Mouse (Mus musculus): ENCODE results near the gene Slamf6. TPM values are rescaled to one million over a fixed set of nuclear protein-coding genes. Genes with fewer than 3 reads are reported as not detected.
"Not testable (repeated sequence)": the region's sequence is repeated elsewhere in the genome, so short reads cannot be mapped to it uniquely, and the experiment has no call there.

Slamf6 gene
- total RNA-seq, 2 experiments from 2014 or later = 1.8 to 2.6 TPM

DNA sequence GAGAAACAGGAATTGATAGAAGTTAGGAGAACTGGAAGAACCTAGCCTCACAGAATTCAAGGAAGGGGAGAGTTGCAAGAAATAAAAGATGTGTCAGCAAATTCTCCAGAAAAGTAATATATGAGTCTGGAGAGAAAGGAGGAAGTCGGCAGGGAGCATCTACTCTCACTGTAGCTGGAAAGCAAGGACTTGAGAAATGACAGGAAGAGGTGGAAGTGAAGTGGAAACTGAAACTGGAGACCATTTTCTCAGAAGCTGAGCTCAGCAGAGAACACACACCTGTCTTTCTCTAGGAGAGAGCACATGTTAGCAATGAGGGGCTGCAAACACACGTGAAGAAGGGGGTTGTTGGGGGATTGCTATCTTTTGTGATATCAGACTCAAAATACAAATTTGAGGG lies 40.1 kb downstream of the Slamf6 start:
- no peak for DNase-seq

- no peak for DNase-seq
Measured at GRCm38 (mm10) chr1:171960726-171961125, 43.4 kb downstream of the Slamf6 start.

DNA sequence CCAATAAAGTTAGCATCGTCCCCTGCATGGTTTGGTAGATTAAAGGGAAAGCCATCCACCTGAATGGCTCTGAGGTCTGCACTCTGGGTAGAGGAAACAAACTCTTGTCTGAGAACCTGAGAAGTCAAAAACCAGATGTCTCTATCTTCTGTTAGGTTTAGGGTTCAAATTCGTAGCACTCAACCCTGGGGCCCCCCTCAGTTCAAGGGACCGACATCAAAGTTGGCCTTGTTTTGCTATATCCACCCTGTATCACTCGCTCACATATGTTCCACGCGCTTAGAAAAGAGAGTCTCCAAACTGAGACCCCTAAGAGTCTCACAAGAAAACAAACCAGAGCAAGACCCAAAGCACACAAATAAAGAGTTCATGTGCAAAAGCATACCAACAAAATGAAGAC lies 44.4 kb downstream of the Slamf6 start:
- DNase-seq = no peak

DNA sequence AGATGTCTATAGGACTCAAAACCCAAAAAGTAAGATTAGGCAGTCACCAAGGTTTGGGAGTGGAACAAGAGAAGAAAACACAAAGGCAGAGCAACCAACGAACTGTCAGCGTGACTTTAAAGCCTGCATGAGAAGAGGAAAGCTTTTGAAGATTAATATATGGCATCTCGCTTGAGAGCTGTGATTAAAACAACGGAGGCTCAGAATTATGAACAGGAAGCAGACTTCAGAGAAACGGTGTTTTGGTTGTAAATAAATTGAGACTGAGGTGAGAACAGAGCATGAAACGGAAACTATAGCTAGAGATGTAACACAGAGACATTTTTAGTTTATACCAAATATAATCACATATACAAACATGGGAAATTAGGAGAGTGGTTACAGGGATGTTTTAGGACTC lies 46.3 kb downstream of the Slamf6 start:
- no peak for DNase-seq

DNA sequence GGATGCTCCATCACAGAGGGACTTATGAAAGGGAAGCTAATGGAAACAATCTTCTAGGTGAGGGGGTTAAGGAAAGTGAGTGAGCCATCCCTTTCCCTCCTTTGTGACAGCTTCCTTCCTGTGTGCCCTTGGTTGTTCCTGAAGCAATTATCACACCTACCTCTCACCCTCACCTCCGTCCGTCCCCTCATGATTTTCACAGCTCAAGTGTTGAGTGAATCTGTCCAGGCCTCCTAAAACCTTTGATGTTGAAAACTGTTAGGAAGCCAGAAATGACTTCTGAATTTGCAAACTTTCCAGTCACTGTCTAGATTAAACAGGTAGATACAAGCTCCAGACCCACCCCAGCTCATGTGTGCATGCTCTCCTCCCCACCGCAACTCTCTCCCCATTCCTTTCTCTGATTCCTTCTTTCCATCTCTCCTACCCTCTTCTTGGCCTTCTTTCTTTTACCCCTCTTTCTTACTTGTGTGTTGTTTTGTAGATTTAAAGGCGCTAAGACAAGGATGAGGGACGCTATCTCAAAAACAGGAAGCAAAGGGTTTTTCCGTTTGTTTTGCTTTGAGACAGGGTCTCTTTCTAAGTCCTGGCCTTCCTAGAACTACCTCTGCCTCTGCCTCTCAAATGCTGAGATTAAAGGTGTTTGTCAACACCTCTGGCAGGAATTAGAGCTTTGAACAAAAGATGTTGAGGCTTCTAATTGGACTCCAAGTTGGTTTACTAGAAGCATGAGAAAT lies 48.9 kb downstream of the Slamf6 start:
- no peak for DNase-seq

- DNase-seq = no peak
Measured at GRCm38 (mm10) chr1:171969221-171969620, 51.9 kb downstream of the Slamf6 start.

GRCm38 (mm10) chr1:171970854-171971586 lies 53.7 kb downstream of the Slamf6 start:
- no peak for DNase-seq

DNA sequence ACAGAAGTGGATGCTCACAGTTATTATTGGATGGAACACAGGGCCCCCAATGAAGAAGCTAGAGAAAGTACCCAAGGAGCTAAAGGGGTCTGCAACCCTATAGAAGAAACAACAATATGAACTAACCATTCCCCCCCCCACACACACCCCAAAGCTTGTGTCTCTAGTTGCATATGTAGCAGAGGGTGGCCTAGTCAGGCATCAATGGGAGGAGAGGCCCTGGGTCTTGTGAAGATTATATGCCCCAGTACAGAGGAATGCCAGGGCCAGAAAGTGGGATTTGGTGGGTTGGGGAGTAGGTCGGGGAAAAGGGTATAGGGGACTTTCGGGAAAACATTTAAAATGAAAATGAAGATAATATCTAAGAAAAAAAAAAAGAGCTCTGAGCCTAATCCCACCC lies 57.0 kb downstream of the Slamf6 start:
- DNase-seq = not testable (repeated sequence)

DNA sequence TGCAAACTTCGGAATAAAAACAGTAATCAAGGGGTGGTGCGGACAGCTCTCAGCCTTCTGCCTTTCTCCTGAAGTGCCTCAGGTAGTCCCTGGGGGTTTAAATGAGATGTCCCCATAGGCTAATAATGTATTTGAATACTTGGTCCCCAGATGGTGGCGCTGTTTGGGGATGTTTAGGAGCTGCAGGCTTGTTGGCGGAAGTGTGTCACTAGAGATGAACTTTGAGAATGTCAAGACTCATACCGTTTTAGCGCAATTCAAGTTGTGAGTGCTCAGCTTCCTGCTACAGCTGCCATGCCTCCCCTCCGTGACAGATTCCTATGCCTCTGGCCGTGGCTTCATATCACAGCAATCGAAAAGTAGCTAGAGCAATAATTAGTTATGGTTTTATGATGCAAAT lies 58.1 kb downstream of the Slamf6 start:
- no peak for DNase-seq

DNA sequence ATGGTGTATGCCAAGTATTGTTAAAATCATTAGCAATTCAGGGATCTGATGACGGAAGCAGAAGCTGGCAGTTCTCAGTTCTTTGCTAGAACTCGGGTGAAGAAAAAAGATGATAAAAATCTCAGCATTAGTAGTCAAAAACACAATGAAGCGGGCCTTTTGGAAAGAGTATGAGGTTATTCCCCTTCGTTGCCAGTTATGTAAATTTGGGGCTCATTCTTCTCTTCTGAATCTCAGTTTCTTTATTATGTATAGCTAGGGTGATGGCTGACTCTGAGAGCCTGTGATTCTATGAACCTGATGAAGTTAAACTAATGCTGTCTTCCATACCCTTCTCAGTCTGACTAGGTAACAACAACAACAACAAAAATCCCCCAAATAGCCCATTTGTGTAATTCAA lies 58.5 kb downstream of the Slamf6 start:
- no peak for DNase-seq

DNA sequence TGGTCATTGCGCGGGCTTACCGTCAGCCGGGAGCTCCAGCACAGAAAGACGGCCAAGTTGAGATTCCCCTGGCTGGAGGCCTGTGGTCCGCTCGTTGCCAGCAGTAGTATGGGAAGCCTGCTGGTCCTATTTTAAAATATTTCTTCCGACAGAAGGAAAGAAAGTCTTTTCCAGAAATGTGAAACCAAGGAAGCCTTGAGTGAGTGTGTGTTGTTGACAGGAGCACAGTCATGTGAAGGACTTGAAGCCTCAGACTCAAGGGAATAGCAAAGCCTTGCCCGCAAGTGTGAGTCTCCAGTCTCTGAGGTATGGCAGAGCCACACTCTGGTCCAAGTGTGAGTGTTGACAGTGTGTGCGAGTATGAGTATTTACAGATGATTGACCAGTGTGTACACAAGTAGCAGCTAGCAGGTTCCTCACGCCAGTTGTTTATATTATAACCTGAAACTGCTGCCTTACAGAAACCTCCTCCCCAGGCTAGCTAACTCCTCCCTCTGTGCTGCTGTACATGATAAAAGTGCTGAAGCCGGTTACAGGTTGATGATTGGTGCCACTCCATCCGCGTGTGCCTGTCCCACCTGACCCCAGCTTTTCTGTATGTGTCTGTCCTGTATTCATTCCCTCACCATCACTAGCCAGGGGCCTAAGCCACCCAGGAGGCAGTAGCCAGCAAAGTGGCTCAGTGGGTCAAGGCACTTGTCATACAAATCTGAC lies 59.7 kb downstream of the Slamf6 start:
- DNase-seq = no peak

GRCm38 (mm10) chr1:171977891-171978290 lies 60.6 kb downstream of the Slamf6 start:
- no peak for DNase-seq

- no peak for DNase-seq
Measured at GRCm38 (mm10) chr1:171979969-171980730, 62.8 kb downstream of the Slamf6 start.

DNA sequence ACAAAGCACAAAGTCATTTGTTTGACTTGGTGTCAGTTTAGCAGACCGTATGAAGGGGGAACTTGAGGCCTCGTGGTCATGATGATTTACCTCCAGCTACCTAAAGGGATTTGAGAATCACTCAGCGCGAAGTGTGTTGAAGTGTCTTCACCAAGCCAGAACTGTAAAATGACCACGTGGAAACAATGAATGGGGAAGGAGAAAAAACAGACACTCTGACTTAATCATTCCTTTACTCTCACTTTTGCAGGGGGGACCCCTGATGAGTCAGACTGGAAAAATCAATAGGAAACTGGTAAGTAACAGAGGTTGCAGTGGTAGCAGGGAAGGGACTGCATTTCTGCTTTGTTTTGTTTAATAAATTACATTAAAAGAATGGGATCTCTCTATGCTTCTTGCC lies 64.9 kb downstream of the Slamf6 start:
- no peak for DNase-seq

DNA sequence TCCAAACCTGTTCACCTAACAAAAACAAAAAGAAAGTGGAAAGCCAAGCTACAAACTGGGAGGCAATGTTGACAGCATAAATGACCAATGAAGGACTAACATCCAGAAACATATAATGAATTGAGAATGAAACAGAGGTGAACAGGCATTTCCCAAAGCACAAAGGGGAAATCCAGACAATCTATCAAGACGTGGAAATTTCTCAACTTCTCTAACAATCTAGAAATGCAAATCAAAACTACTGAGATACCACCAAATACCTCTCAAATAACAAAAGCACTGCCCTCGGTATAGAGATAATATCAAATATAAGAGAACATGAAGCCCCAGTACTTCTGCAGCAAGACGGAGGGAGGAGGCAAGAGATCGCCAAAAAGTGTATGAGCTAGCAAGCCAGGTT lies 65.4 kb downstream of the Slamf6 start:
- no peak for DNase-seq

GRCm38 (mm10) chr1:171983372-171984001 lies 66.2 kb downstream of the Slamf6 start:
- DNase-seq = no peak

- DNase-seq = no peak
Measured at GRCm38 (mm10) chr1:171984121-171984520, 66.8 kb downstream of the Slamf6 start.

DNA sequence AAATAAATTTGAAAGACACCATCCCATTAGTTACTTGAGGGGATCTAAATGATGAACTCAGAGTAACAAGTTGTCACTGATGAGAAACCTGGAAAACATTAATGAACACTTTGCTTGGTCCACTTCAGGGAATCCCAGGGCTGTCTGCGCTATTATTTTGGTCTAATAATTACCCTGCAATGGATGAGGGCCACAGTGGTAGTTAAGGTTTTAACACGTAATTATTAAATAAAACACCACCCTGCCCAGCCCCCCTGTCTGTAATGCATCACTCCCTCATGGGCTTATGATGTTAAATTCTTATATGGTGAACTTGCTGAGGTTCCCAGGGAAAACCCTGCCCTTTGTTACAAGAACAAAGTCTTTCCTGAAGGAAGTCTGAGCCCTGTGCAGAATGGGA lies 74.6 kb downstream of the Slamf6 start:
- DNase-seq = no peak

DNA sequence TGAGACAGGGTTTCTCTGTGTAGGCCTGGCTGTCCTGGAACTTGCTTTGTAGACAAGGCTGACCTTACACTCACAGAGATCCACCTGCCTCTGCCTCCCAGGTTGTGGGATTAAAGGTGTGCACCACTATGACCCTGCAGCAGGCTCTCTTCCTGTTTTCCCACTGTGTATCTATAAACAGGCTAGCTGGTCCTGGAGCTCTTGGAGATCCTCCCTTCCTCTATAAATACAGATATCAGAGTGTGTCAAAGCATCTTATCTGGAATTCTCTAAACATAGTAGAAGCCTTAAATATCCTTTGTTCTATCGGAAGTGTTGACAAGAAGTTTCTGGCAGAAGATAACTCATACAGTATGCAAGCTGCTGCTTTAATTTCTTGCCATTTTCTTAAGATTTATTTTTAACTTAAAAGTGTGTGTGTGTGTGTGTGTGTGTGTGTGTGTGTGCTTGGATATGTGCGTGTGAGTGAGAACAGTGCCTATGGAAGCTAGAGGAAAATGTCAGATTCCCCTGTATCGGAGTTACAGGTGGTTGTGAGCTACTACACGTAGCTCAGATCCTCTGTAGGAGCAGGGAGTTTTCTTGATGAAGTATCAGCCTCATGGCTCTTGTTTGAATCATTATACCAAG lies 75.7 kb downstream of the Slamf6 start:
- no peak for DNase-seq

DNA sequence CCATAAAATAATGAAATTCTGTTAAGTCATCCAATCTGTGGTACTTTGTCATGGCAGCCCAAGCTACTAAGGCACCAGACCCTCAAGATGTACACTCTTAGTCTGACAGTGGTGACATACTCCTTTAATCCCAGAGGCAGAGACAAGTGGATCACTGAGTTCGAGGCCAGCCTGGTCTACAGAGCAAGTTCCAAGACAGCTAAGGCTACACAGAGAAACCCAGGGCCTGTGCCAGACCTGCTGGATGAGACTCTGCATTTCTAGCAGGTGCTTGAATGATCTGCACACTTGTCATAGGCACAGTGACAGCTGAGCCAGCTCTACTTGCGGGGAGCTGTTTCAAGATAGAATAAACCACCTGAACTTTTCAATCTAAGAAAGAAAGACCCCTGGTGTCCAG lies 77.2 kb downstream of the Slamf6 start:
- no peak for DNase-seq

DNA sequence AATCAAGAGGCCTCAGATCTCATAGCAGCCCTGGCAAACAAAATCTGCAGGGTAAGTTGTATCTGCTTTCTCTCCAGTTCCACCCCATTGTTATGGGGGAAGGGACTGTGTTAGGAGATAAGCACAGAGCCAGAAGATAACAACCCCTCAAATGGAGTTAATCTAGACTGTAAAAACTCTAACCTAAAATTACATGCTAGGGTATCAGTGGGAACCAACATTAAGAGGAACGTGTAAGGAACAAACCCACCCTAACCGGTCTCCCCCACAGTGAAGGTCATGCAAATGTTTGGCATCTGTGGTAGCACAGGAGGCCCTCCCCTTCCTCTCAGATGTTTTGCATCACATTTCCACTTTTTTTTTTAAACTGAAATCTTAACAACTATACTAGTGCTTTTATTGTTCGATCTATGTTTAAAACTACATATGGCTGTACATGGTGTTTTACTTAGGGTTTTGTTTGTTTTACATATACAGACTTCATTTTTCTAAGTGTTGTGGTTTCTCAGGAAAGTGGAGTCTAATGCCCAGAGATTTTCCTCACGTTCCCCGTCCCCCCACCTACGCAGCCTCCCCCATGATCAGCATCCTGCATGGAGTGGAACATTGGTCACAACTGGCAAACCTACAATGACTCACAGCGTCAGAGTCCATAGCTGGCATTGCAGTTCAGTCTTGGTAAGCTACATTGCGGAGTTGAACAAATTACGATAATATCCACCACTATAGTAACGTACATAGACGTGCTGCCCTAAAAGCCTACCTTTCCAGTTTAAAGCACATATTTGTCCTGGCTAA lies 77.8 kb downstream of the Slamf6 start:
- no peak for DNase-seq

Data from adrenal gland, postnatal 10 days (tissue).